Mouse (Mus musculus) intestine, postnatal 0 days (tissue): ENCODE results near the gene Fndc5. TPM values are rescaled to one million over a fixed set of nuclear protein-coding genes. Genes with fewer than 3 reads are reported as not detected.

Source experiments
- ATAC-seq: fragments of 200-750 bp; cut with Nextera tagmentation; 2 replicates; pipeline ENCODE4 v1.8.0; 2017; ENCODE audit warnings: mild to moderate bottlenecking, moderate TSS enrichment, moderate library complexity
- H3K27ac ChIP-seq: fragments of 300-500 bp; sonication (generic); 2 replicates; pipeline ENCODE4 v1.5.1; 2014; ENCODE audit warnings: mild to moderate bottlenecking, low read depth, low read length, moderate library complexity
- H3K27me3 ChIP-seq: fragments of 300-500 bp; sonication (generic); replicated peaks from 2 replicates; pipeline ENCODE4 v1.6.1; 2014; ENCODE audit warnings: low read length, mixed read lengths; ENCODE audit not compliant: control insufficient read depth, insufficient read depth
- H3K36me3 ChIP-seq: fragments of 300-500 bp; sonication (generic); 2 replicates; pipeline ENCODE4 v1.6.1; 2014; ENCODE audit warnings: mild to moderate bottlenecking, moderate library complexity; ENCODE audit not compliant: control insufficient read depth, insufficient read depth
- H3K4me1 ChIP-seq: fragments of 300-500 bp; sonication (generic); replicated peaks from 2 replicates; pipeline ENCODE4 v1.6.1; 2014; ENCODE audit warnings: antibody characterized with exemption, low read length, mixed read lengths; ENCODE audit not compliant: control insufficient read depth, insufficient read depth
- H3K4me2 ChIP-seq: fragments of 300-500 bp; sonication (generic); replicated peaks from 2 replicates; pipeline ENCODE4 v1.6.1; 2014; ENCODE audit warnings: low read depth, mild to moderate bottlenecking, moderate library complexity
- H3K4me3 ChIP-seq: fragments of 300-500 bp; sonication (generic); 2 replicates; pipeline ENCODE4 v1.5.1; 2014; ENCODE audit warnings: low read depth, low read length
- H3K9ac ChIP-seq: fragments of 300-500 bp; sonication (generic); 2 replicates; pipeline ENCODE4 v1.6.1; 2014; ENCODE audit warnings: mild to moderate bottlenecking, low read depth, low read length
- H3K9me3 ChIP-seq: fragments of 300-500 bp; sonication (generic); 2 replicates; pipeline ENCODE4 v1.6.1; 2016; ENCODE audit warnings: mixed run types; ENCODE audit not compliant: control insufficient read depth
- CTCF ChIP-seq: sonication (generic); IDR thresholded peaks from 2 replicates; pipeline ENCODE4 v1.5.1; 2016; ENCODE audit warnings: low read depth, mild to moderate bottlenecking, control low read depth, antibody characterized with exemption, moderate library complexity
- WGBS: fragments of 180-500 bp; shearing (Covaris S2); extraction: QIAGEN DNeasy Blood & Tissue Kit; methylation state at CpG from one replicate; pipeline ENCODE4 v1.1.7; 2014; 5-methylcytosine and 5-hydroxymethylcytosine counted together
- polyA plus RNA-seq: library from polyadenylated mRNA; unstranded; fragments of >200 nt; fragmentation: Nextera tagmentation; extraction: Ambion mirVana; gene quantifications from 2 replicates; pipeline ENCODE4 v1.2.1, GENCODE M21; 2015

Gene Fndc5
- polyA plus RNA-seq, result 14.5 and 15.4 TPM in 2 replicates

DNA sequence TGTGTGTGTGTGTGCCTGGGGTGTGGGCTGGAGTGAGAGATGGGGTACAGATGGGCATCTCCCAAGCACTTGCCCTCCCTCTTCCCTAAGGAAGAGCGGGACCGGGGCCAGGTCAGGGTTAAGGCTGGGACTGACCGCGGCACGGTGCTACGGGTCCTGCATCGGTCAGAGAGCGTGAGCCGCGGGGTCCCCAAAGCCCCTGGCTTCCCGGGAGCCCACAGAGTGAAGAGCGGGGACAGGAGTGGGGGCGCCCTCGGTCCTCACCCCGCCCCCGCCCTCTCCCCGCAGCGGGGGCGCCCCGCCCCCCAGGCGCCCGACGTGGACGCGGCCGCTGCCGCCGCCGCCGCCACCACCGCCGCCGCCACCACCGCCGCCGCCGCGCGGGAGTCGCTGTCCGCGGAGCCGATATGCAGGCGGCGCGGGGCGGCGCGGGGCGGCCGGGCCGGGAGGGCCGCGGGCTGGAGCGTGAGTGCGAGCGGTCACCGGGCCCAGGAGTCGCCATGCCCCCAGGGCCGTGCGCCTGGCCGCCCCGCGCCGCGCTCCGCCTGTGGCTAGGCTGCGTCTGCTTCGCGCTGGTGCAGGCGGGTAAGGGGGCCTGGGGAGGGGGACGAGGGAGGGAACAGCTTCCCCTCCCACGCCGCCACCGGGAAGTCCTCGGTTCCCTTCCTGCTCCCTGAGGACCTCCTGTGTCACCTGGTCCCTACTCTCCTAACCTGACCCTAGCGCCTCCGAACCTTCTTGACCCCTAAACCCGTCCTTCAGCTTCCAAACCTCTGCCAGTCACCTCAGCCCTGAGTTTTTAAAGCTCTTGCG is at the start of gene Fndc5:
Gene Fndc5 (plus strand): TSS at position 421 of the 813 bp plus-strand sequence.
- peak within 1 kb of the TSS; percentile 96 for H3K4me2 ChIP-seq
- 0 out of 2 replicates have a peak, but pooled peaks cover 3% of the 10 kb centered on the region for H3K27me3 ChIP-seq
- H3K9ac ChIP-seq, result peak within 1 kb of the TSS; percentile 64
- no peak within 1 kb of the TSS; the same call in 1 of the 2 replicates for H3K27ac ChIP-seq
- peak; percentile 31 for ATAC-seq
- WGBS, result 3% methylated on average over 40 of the region's 80 CpGs
- H3K9me3 ChIP-seq, result no peaks in the 10 kb centered on the region
- peaks cover 2% of the 10 kb centered on the region; the same call in 1 of the 2 replicates for H3K4me1 ChIP-seq
- TF ChIP-seq CTCF, result no peak
- H3K4me3 ChIP-seq, result peak within 1 kb of the TSS; percentile 57
- no peaks in the 10 kb centered on the region; the same call in 1 of the 2 replicates for H3K36me3 ChIP-seq

GRCm38 (mm10) chr4:129087850-129088249 is 48.9 kb upstream of the Fndc5 start:
- Histone ChIP-seq H3K27ac (no peak overlapping the region), H3K4me3 (no peak overlapping the region), H3K36me3 (peaks cover 17% of the 10 kb centered on the region), H3K4me1 (no peaks in the 10 kb centered on the region), H3K9me3 (no peaks in the 10 kb centered on the region), H3K4me2 (no peak overlapping the region), H3K9ac (no peak overlapping the region), H3K27me3 (no peaks in the 10 kb centered on the region)
- 50% methylated on average over 5 of the region's 5 CpGs for WGBS
- no peak for ATAC-seq
- TF ChIP-seq CTCF, result no peak

DNA sequence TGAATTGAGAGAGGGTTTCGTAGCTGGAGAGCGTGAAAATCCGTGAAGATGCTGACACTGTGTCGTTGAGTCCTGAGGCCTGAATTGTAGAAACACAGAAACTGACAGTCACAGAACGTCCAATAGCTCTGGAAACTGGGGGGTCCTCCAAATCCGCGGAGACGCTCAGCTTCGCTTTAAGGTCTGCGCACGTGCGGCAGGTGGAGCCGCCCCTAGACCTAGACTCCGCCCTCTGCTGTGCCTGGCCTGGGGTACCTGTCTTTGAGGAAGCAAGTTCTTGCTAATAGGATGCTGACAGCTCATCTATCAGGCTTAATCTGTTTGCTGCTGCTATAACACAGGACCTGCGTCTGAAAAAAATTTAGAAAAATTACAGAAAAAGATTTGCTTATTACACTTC is 41.5 kb upstream of the Fndc5 start:
- H3K4me1 ChIP-seq, result no peaks in the 10 kb centered on the region
- H3K36me3 ChIP-seq, result no peaks in the 10 kb centered on the region
- no peak overlapping the region for H3K9ac ChIP-seq
- WGBS, result 29% methylated on average over 15 of the region's 15 CpGs
- no peak overlapping the region for H3K4me3 ChIP-seq
- H3K27ac ChIP-seq, result no peak overlapping the region
- TF ChIP-seq CTCF, result no peak
- ATAC-seq, result no peak
- H3K27me3 ChIP-seq, result no peaks in the 10 kb centered on the region
- H3K9me3 ChIP-seq, result no peaks in the 10 kb centered on the region
- no peak overlapping the region for H3K4me2 ChIP-seq

DNA sequence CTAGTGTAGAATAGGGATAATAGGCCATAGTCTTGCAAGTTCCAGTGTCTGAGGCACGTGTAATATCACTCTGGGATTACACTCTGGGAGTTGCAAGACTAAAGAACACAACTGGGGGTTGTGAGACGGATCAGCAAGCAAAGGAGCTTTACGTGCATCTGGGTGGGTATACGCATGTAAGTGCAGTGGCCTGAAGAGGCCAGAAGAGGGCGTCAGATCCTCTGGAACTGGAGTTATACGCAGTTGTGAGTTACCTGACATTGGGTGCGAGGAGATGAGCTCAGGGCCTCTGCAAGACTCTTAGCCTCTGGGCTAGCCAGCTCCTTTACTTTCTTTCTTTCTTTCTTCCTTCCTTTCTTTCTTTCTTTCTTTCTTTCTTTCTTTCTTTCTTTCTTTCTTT is 39.8 kb upstream of the Fndc5 start:
- H3K27me3 ChIP-seq, result no peaks in the 10 kb centered on the region
- no peaks in the 10 kb centered on the region for H3K9me3 ChIP-seq
- H3K4me1 ChIP-seq, result no peaks in the 10 kb centered on the region
- peak; percentile 41 for TF ChIP-seq CTCF
- no peak overlapping the region for H3K4me3 ChIP-seq
- H3K36me3 ChIP-seq, result no peaks in the 10 kb centered on the region
- 78% methylated on average over 7 of the region's 7 CpGs for WGBS
- no peak for ATAC-seq
- H3K9ac ChIP-seq, result no peak overlapping the region
- H3K4me2 ChIP-seq, result no peak overlapping the region
- no peak overlapping the region for H3K27ac ChIP-seq

DNA sequence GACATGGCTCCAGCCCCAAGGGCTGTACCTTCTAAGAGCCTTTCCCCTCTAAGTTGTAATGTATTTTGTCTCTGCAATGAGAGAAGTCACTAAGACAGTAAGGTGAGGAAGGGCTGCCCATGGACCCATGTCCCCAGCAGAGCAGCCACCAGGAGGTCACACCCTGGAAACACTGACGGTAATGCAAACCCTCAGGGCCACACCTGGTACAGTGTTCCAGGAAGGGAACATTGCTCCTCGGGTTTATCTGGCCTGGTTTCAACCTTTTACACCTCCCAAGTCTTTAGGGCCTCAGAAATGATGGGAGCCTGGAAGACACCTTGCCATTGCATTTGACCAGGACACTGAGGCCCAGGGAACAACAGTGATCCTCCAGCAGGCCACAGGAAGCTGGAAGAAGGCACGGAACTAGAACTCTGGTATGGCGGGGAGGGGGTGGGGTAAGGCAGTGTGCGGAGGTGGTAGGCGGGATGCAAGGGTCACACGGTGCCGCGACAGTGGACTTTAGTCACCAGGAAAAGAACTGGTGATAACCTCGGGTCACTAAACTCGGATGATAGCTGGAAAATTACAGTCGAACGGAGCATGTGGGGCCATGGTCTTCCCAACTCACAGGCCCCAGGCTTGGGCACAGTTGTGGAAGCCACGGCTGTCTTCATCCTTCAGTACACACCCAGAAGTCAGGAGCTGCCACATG is 34.5 kb upstream of the Fndc5 start:
- Histone ChIP-seq H3K27me3 (no peaks in the 10 kb centered on the region), H3K4me2 (0 out of 2 replicates have a peak overlapping the region, but pooled peaks have one; percentile 9), H3K4me1 (no peaks in the 10 kb centered on the region), H3K36me3 (no peaks in the 10 kb centered on the region), H3K27ac (peak overlapping the region; percentile 89), H3K9me3 (no peaks in the 10 kb centered on the region), H3K9ac (no peak overlapping the region), H3K4me3 (no peak overlapping the region)
- ATAC-seq, result peak; percentile 89
- peak; percentile 48; the same call in 1 of the 2 replicates for TF ChIP-seq CTCF
- WGBS, result 38% methylated on average over 14 of the region's 14 CpGs

DNA sequence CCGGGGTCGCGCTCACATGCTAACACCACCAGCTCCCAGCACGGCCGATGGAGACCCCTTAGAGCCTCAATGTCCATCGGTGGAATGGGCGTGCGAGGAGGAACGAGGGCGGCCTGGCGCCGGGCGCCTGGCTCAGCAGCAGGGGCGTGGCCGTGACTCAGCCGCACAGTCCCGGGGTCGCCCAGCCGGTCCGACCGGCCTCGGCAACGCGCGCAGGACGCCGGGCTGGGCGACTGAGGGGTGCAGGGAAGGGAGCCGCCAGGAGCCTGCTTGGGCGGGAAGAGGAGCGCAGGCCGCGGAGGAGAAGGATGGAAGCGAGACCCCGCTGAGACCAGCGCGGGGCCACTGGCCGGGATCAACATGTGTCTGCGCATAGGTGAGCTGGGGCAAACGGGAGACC is 31.4 kb upstream of the Fndc5 start, which contains the start of gene Tmem54:
Gene Tmem54 (plus strand): TSS at position 193 of the 400 bp plus-strand sequence.
- 2% methylated on average over 40 of the region's 40 CpGs for WGBS
- Histone ChIP-seq H3K4me1 (no peaks in the 10 kb centered on the region; the same call in 1 of the 2 replicates), H3K9ac (peak within 1 kb of the TSS; percentile 65), H3K9me3 (no peaks in the 10 kb centered on the region), H3K27ac (peak within 1 kb of the TSS; percentile 91), H3K4me2 (peak within 1 kb of the TSS; percentile 71), H3K36me3 (peaks cover 5% of the 10 kb centered on the region; the same call in 1 of the 2 replicates), H3K27me3 (no peaks in the 10 kb centered on the region), H3K4me3 (peak within 1 kb of the TSS; percentile 59)
- peak; percentile 48 for ATAC-seq
- TF ChIP-seq CTCF, result no peak
